ENCODE assay signal across 15 mouse cellular contexts in the genomic region with DNA sequence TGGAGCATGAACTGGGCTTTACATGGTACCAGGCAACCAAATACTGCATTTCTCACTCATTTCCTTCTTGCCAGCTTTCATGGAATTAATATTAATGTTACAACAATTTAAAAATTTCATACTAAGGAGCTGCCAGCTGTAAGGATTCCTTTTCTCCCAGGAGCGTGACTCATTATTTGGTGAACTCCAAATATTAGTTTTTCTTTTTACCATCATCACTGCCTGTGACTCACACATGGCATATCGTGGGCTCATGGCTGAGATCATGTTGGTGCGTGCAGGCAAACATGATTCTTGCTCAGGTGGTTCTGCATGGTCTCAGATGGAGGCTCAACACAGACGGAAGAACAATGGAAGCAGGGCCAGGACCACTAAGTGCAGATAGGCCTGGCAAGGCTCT. TPM values are rescaled to one million over a fixed set of nuclear protein-coding genes. Genes with fewer than 3 reads are reported as not detected.
DNase-seq lines count a peak whose midpoint lies in the region; ATAC-seq and TF ChIP-seq lines count a peak whose summit lies in the region.
"Had no signal": no experiment of that assay in that cellular context is flagged by ENCODE, and none has a peak within 500 bp of the region (broad histone marks: within the 10 kb centered on the region; RNA-seq: fewer than 3 reads in every experiment).

No protein-coding gene starts in this region.

- 0 out of 2 replicates have a peak, but pooled peaks cover 2% of the 10 kb centered on the region for H3K79me2 ChIP-seq in heart, adult 2 months (replicated peaks; ENCODE audit: control insufficient read depth, insufficient read depth, low read length)

- H3K4me3 ChIP-seq in heart, adult 2 months, result no peak overlapping the region
- no peak overlapping the region for H3K4me3 ChIP-seq in midbrain, embryonic 10.5 days
- H3K4me3 ChIP-seq: heart, embryonic 13.5 days; limb, embryonic 13.5 days; midbrain, embryonic 13.5 days had no signal

- 76% methylated on average over 4 of the region's 4 CpGs for WGBS in heart, adult 2 months
- WGBS in midbrain, embryonic 10.5 days, result 94% methylated on average over 4 of the region's 4 CpGs

- no peaks in the 10 kb centered on the region for H3K9me3 ChIP-seq in midbrain, embryonic 10.5 days (replicated peaks)
- H3K9me3 ChIP-seq: heart, embryonic 13.5 days; limb, embryonic 13.5 days; midbrain, embryonic 13.5 days had no signal

- H3K27me3 ChIP-seq in heart, adult 2 months (ENCODE audit: control insufficient read depth, insufficient read depth, low read length), result no peaks in the 10 kb centered on the region; the same call in 1 of the 2 replicates
- H3K27me3 ChIP-seq in midbrain, embryonic 10.5 days (ENCODE audit: low read depth, poor library complexity, severe bottlenecking), result no peaks in the 10 kb centered on the region
- H3K27me3 ChIP-seq: heart, embryonic 13.5 days; limb, embryonic 13.5 days; midbrain, embryonic 13.5 days had no signal

- H3K36me3 ChIP-seq in heart, adult 2 months (ENCODE audit: control insufficient read depth, insufficient read depth, low read length), result peaks cover 8% of the 10 kb centered on the region
- H3K36me3 ChIP-seq in midbrain, embryonic 10.5 days, result no peaks in the 10 kb centered on the region
- H3K36me3 ChIP-seq: heart, embryonic 13.5 days; limb, embryonic 13.5 days; midbrain, embryonic 13.5 days had no signal

- DNase-seq in heart, adult 2 months, result no peak
- no peak for DNase-seq in heart, postnatal 4 days
- peak; percentile 44 for DNase-seq in urinary bladder, postnatal 14 days (ENCODE audit: low spot score)
- DNase-seq in urinary bladder, postnatal 4 days (ENCODE audit: low spot score in 2 of 2), result no peak
- DNase-seq in fibroblast of lung, adult 2 months (ENCODE audit: low read depth), result peak; percentile 52
- DNase-seq in midbrain, embryonic 10.5 days (ENCODE audit: low spot score), result no peak
- DNase-seq in heart, postnatal 10 days, result no peak
- DNase-seq: adrenal gland, postnatal 36 days; lung, postnatal 4 days had no signal

- TF ChIP-seq POLR2A in heart, adult 2 months (IDR thresholded peaks at IDR 0.05; ENCODE audit: insufficient read depth, low read depth, low read length), result no peak

- intact Hi-C loops in heart, adult 2 months (cut with DNase I), result loop anchor here (5.0 kb wide), 1 partner anchor 66 kb away; no protein-coding TSS in a partner anchor
- intact Hi-C loops in heart, postnatal 10 days (cut with DNase I), result no loop called here

- no peak for ATAC-seq in activated CD4-positive, CD25-positive, alpha-beta regulatory T cell, adult 4 months
- ATAC-seq: intestine, embryonic 16.5 days; midbrain, embryonic 13.5 days had no signal

- no peak for TF ChIP-seq EP300 in heart, adult 2 months (IDR thresholded peaks at IDR 0.05; ENCODE audit: insufficient read depth, low read depth, low read length)

- no peak overlapping the region for H3K9ac ChIP-seq in heart, adult 2 months (ENCODE audit: low read depth, low read length)
- H3K9ac ChIP-seq: heart, embryonic 13.5 days; limb, embryonic 13.5 days; midbrain, embryonic 13.5 days had no signal

- peaks cover 7% of the 10 kb centered on the region for H3K4me1 ChIP-seq in heart, adult 2 months (ENCODE audit: control insufficient read depth, insufficient read depth, low read length)
- peaks cover 7% of the 10 kb centered on the region; the same call in 1 of the 2 replicates for H3K4me1 ChIP-seq in midbrain, embryonic 10.5 days
- H3K4me1 ChIP-seq: midbrain, embryonic 13.5 days had no signal

- no peak for TF ChIP-seq CTCF in heart, adult 2 months (IDR thresholded peaks at IDR 0.05)

- peak overlapping the region; percentile 13 for H3K27ac ChIP-seq in heart, adult 2 months
- H3K27ac ChIP-seq in midbrain, embryonic 10.5 days (replicated peaks), result no peak overlapping the region
- H3K27ac ChIP-seq: heart, embryonic 13.5 days; kidney, postnatal 0 days; limb, embryonic 13.5 days; midbrain, embryonic 13.5 days had no signal

RNA-seq across cellular contexts. Expression of gene Babam2, which starts 53.5 kb away (rescaled TPM):
- total RNA-seq in heart, adult 2 months (2021), result 10 to 100 TPM; 28.4 to 32.9 TPM
- polyA plus RNA-seq in heart, adult 2 months (2012; rRNA removed), result 25.2 and 34.4 TPM in 2 replicates
- 10 to 100 TPM; 43.1 to 43.9 TPM for total RNA-seq in heart, postnatal 4 days (2021)
- polyA plus RNA-seq in activated CD4-positive, CD25-positive, alpha-beta regulatory T cell, adult 4 months (2017; shearing (Covaris generic)), result 10 to 100 TPM; 92.9 to 93.6 TPM
- polyA plus RNA-seq in midbrain, embryonic 10.5 days (2016; fragmentation: Nextera tagmentation; extraction: Ambion mirVana), result 55.5 and 57.4 TPM in 2 replicates
- total RNA-seq in heart, postnatal 10 days (2021), result 10 to 100 TPM; 36.3 to 39.8 TPM

RNA-seq across cellular contexts. Expression of gene Rbks, which starts 53.5 kb away (rescaled TPM):
- 1 to 10 TPM; 4.3 to 4.4 TPM for total RNA-seq in heart, adult 2 months (2021)
- 2.3 and 2.7 TPM in 2 replicates for polyA plus RNA-seq in heart, adult 2 months (2012; rRNA removed)
- 1 to 10 TPM; 4.5 to 4.6 TPM for total RNA-seq in heart, postnatal 4 days (2021)
- polyA plus RNA-seq in activated CD4-positive, CD25-positive, alpha-beta regulatory T cell, adult 4 months (2017; shearing (Covaris generic)), result 10 to 100 TPM; 16.9 to 18.2 TPM
- 4.5 and 4.6 TPM in 2 replicates for polyA plus RNA-seq in midbrain, embryonic 10.5 days (2016; fragmentation: Nextera tagmentation; extraction: Ambion mirVana)
- total RNA-seq in heart, postnatal 10 days (2021), result 1 to 10 TPM; 4.3 to 4.7 TPM

Comparison
In these comparisons a context has a peak if more than half of its experiments do, and no peak if none do; other contexts are left out.
1. DNase-seq: peak in urinary bladder, postnatal 14 days (single experiment) and fibroblast of lung, adult 2 months (single experiment); none in heart, adult 2 months (0 of 2), heart, postnatal 4 days (single experiment), urinary bladder, postnatal 4 days (0 of 2), midbrain, embryonic 10.5 days (single experiment) and heart, postnatal 10 days (0 of 2).